ENCODE assay signal across 9 mouse cellular contexts in genomic region chr16:57496437-57497173, GRCm38 (mm10).
DNase-seq lines count a peak whose midpoint lies in the region; ATAC-seq lines count a peak whose summit lies in the region.
"Had no signal": no experiment of that assay in that cellular context is flagged by ENCODE, and none has a peak within 500 bp of the region (broad histone marks: within the 10 kb centered on the region; RNA-seq: fewer than 3 reads in every experiment).

No protein-coding gene starts in this region.

- H3K4me1 ChIP-seq in forebrain, embryonic 16.5 days (replicated peaks; ENCODE audit: control insufficient read depth, insufficient read depth, low read length): peaks cover 9% of the 10 kb centered on the region

- peak; percentile 94 for ATAC-seq in forebrain, embryonic 16.5 days

- no peak overlapping the region for H3K4me3 ChIP-seq in forebrain, embryonic 16.5 days (replicated peaks; ENCODE audit: low read length)

- H3K9me3 ChIP-seq in forebrain, embryonic 16.5 days (ENCODE audit: control insufficient read depth, low read length): no peaks in the 10 kb centered on the region

- intact Hi-C loops in left cerebral cortex, postnatal 36 days (cut with DNase I): no loop called here

- WGBS in forebrain, embryonic 16.5 days: 15% methylated on average over 10 of the region's 10 CpGs

- peak overlapping the region; percentile 48; the same call in 1 of the 2 replicates for H3K27ac ChIP-seq in forebrain, embryonic 16.5 days (ENCODE audit: low read length)

- DNase-seq in left cerebral cortex, adult 8-10 months (ENCODE audit: low spot score in 2 of 2): peak; percentile 6 to 18
- no peak for DNase-seq in left cerebral cortex, postnatal 36 days (ENCODE audit: low spot score in 2 of 2)
- DNase-seq in layer of hippocampus, postnatal 10 days (ENCODE audit: low spot score in 2 of 2): peak; percentile 28 to 30
- peak; percentile 39 for DNase-seq in retina, embryonic 14.5 days (ENCODE audit: low spot score)
- DNase-seq in cerebellum, postnatal 14 days: no peak
- no peak for DNase-seq in adrenal gland, postnatal 25 days
- DNase-seq in thymus, postnatal 4 days: no peak
- DNase-seq: kidney, postnatal 25 days had no signal

- H3K4me2 ChIP-seq in forebrain, embryonic 16.5 days (ENCODE audit: low read length): no peak overlapping the region

- no peaks in the 10 kb centered on the region for H3K36me3 ChIP-seq in forebrain, embryonic 16.5 days (ENCODE audit: control insufficient read depth, insufficient read depth)

- H3K9ac ChIP-seq in forebrain, embryonic 16.5 days (replicated peaks; ENCODE audit: low read depth, low read length): no peak overlapping the region

- no peaks in the 10 kb centered on the region; the same call in 1 of the 2 replicates for H3K27me3 ChIP-seq in forebrain, embryonic 16.5 days (replicated peaks; ENCODE audit: control insufficient read depth, insufficient read depth, low read length)

Comparison
In these comparisons a context has a peak if more than half of its experiments do, and no peak if none do; other contexts are left out.
1. DNase-seq: peak in left cerebral cortex, adult 8-10 months (2 of 2), layer of hippocampus, postnatal 10 days (2 of 2) and retina, embryonic 14.5 days (single experiment); none in left cerebral cortex, postnatal 36 days (0 of 2), cerebellum, postnatal 14 days (0 of 2), adrenal gland, postnatal 25 days (single experiment) and thymus, postnatal 4 days (single experiment).